8 mouse cellular contexts compared by ENCODE assay signal in the genomic region with DNA sequence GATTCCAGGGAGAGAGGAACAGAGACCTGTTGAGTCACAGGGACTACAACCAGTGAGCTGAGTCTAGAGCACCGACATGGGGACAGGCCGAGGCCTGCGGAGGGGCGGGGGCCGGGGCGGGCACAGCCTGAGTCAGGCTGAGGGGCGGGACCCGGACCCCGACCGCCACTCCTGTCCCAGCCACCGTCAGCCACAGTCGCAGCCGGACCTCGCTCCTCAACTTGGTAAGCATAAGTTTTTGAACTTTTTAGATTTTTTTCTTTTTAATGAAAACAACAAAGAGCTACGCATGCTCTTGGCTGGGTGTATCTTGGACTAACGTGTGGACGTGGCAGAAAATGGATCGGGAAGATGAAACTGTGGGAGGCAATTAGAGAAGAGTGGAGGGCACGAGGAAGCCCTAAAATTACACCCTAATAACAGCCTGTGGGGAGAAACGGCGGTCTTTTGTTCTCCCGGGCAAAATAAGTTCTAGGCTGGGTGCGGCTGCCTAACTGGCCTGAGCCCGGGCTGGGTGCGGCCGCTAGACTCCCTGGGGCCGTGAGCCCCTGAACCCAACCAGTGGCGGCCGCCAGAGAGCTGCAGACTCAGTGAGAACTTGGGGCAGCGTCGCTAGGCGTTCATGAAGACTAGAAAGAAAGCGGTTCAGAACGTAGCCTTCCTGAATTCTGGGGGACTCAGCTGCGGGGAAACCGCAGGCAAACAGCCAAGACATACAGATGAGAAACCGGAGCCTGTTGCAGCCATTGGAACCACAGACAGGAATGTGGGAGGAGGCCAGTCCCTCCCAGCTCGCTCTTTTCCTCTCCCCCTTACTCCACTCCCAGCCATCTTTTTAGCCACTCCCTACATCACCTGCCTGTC. TPM values are rescaled to one million over a fixed set of nuclear protein-coding genes. Genes with fewer than 3 reads are reported as not detected.
DNase-seq lines count a peak whose midpoint lies in the region; ATAC-seq and TF ChIP-seq lines count a peak whose summit lies in the region.

A gene (plus strand): TSS at position 159 of the 864 bp plus-strand sequence.

- peaks cover 35% of the 10 kb centered on the region for H3K79me3 ChIP-seq in C2C12 (ENCODE audit: low read depth)

- H3K4me2 ChIP-seq in heart, embryonic 15.5 days, result peak within 1 kb of the TSS; percentile 66

- peak; percentile 70 for ATAC-seq in activated CD4-positive, CD25-positive, alpha-beta regulatory T cell, adult 4 months
- ATAC-seq in erythroblast, adult 5-6 weeks (replicated peaks; ENCODE audit: low FRiP score, poor library complexity, severe bottlenecking), result no peak
- peak; percentile 93 for ATAC-seq in heart, embryonic 15.5 days (replicated peaks; ENCODE audit: insufficient number of reproducible peaks, insufficient read depth, low FRiP score, low read depth)

- H3K27me3 ChIP-seq in C2C12 (ENCODE audit: control insufficient read depth, insufficient read depth, insufficient read length), result no peaks in the 10 kb centered on the region
- no peaks in the 10 kb centered on the region for H3K27me3 ChIP-seq in heart, embryonic 15.5 days

- TF ChIP-seq CTCF in C2C12 (IDR thresholded peaks at IDR 0.05; ENCODE audit: control insufficient read depth, insufficient read depth, insufficient read length), result no peak

- H3K9ac ChIP-seq in heart, embryonic 15.5 days, result peak within 1 kb of the TSS; percentile 65

- H3K4me1 ChIP-seq in heart, embryonic 15.5 days (replicated peaks), result peaks cover 11% of the 10 kb centered on the region

- no peaks in the 10 kb centered on the region for H3K9me3 ChIP-seq in heart, embryonic 15.5 days (replicated peaks)

- H3K27ac ChIP-seq in heart, embryonic 15.5 days, result peak within 1 kb of the TSS; percentile 89

- DNase-seq in kidney, postnatal 10 days, result peak; percentile 85
- DNase-seq in lung, postnatal 36 days, result peak; percentile 80
- peak; percentile 58 for DNase-seq in retina, embryonic 14.5 days (ENCODE audit: low spot score)
- peak; percentile 65 for DNase-seq in urinary bladder, postnatal 25 days (ENCODE audit: low spot score)

- H3K79me2 ChIP-seq in C2C12 (ENCODE audit: control insufficient read depth, insufficient read depth), result peaks cover 51% of the 10 kb centered on the region

- peak within 1 kb of the TSS; percentile 95 for H3ac ChIP-seq in C2C12 (ENCODE audit: control insufficient read depth, insufficient read length, low read depth)

- peak within 1 kb of the TSS; percentile 47 for H3K4me3 ChIP-seq in C2C12 (ENCODE audit: insufficient read depth, poor library complexity, severe bottlenecking)
- H3K4me3 ChIP-seq in heart, embryonic 15.5 days, result peak within 1 kb of the TSS; percentile 64

- under 1% methylated on average over 38 of the region's 38 CpGs for WGBS in heart, embryonic 15.5 days

- peaks cover 19% of the 10 kb centered on the region for H3K36me3 ChIP-seq in C2C12 (ENCODE audit: control insufficient read depth, insufficient read depth)
- peaks cover 2% of the 10 kb centered on the region; the same call in 1 of the 2 replicates for H3K36me3 ChIP-seq in heart, embryonic 15.5 days

TF ChIP-seq in C2C12, 6 proteins besides CTCF, POLR2A, EP300 and RAD21:
- TF ChIP-seq MAX (IDR thresholded peaks at IDR 0.05) (no peak), FOSL1 (IDR thresholded peaks at IDR 0.05; ENCODE audit: insufficient read depth, low read length, poor library complexity, severe bottlenecking) (no peak), USF1 (IDR thresholded peaks at IDR 0.05; ENCODE audit: low read depth) (no peak), MYOD1 (IDR thresholded peaks at IDR 0.05; ENCODE audit: control insufficient read depth, insufficient read length, low read depth) (no peak), CEBPB (IDR thresholded peaks at IDR 0.05; ENCODE audit: low read depth) (no peak), MYOG (IDR thresholded peaks at IDR 0.05; ENCODE audit: control insufficient read depth, extremely low read depth, insufficient read length) (no peak)
TF ChIP-seq in C2C12: peak in this region for 0.

RNA-seq across cellular contexts. Expression of the gene that starts here (rescaled TPM):
- 3,212 TPM for polyA plus RNA-seq in C2C12 (2012; fragmentation: generic; extraction: Trizol)
- 1,000 to 10,000 TPM; 1,103 to 1,136 TPM for polyA plus RNA-seq in activated CD4-positive, CD25-positive, alpha-beta regulatory T cell, adult 4 months (2017; shearing (Covaris generic))
- total RNA-seq in erythroblast, adult 5-6 weeks (2015; ENCODE audit: low replicate concordance), result 797 and 864 TPM in 2 replicates
- 50.3 and 92.3 TPM in 2 replicates for total RNA-seq in erythroblast, adult 5-6 weeks (2017; ENCODE audit: low replicate concordance)
- 878 and 910 TPM in 2 replicates for polyA plus RNA-seq in heart, embryonic 15.5 days (2015; fragmentation: Nextera tagmentation; extraction: Ambion mirVana)
